ENCODE assay signal across 13 mouse cellular contexts in the genomic region with DNA sequence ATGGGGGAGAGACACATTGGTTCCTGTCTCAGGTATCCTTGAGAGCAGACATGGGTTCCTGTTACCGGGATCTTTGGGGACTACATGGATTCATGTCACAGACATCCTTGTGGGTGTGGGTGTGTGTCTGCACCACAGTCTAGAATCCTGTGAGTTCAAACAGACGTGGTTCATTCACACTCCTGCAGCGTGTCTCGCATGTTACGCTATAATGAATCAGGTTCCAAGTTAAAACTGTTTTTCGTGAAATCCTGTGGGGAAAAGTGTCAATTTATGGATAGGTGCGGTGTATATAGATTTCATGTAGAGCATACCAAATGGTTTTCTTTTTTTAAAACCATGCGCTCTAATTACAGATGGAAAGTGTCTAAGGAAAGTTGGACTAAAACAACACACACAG.
"Had no signal": no experiment of that assay in that cellular context is flagged by ENCODE, and none has a peak within 500 bp of the region (broad histone marks: within the 10 kb centered on the region; RNA-seq: fewer than 3 reads in every experiment).

No protein-coding gene starts in this region.

- DNase-seq: kidney, adult 11 months; kidney, adult 8-10 months; kidney, postnatal 10 days; kidney, postnatal 36 days; layer of hippocampus, postnatal 36 days; left cerebral cortex, postnatal 4 days; liver, postnatal 0 days; lung, embryonic 14.5 days; spleen, adult 18-20 months; thymus, adult 18-20 months; thymus, postnatal 36 days had no signal

- ATAC-seq: liver, postnatal 0 days; lung, postnatal 0 days; midbrain, embryonic 15.5 days had no signal
